Mouse (Mus musculus): Measurements from ENCODE around the gene Zfp444.
"Not testable (repeated sequence)": the region's sequence is repeated elsewhere in the genome, so short reads cannot be mapped to it uniquely, and the experiment has no call there.

The Zfp444 gene

DNA sequence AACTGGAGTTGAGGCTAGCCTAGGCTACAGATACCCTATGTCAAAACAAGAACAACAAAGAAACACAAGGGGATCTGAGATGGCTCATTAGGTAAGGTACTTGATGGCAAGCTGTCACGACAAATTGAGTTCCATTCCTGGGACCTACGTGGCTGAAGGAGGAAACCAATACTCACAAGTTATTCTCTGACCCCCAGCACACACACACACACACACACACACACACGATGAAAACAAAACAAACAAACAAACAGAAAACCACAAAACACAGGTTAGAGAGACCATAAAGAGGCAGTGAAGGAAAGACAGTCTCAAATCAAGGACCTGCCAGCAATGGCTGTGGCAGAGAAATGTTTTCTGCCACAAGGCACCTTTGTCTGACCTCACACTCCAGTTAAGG, 24.8 kb downstream of the Zfp444 start, which contains the start of gene Galp:
Gene Galp, plus strand, starts transcription at position 301 of the 400 bp plus-strand sequence.
- in situ Hi-C loops (cut with MboI, MseI): no loop called here

DNA sequence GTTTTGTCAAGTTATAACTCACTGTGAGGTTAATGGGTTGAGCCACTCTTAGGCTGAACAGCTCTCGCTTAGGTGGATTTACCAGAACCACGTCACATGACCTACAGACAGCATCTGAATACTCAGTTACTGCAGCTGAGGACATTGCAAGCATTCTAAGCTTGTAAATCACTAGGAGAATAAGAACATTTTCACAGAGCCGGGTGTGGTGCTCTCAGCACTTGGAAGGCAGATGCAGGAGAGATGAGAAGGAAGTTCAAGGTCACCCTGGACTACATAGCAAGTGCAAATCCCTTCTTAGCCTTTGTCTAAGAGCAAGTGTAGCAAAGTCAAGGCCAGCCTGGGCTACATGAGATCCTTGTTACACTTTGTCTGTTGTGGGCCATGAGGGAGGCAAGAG, 32.2 kb downstream of the Zfp444 start:
- in situ Hi-C loops (cut with MboI, MseI): no loop called here

DNA sequence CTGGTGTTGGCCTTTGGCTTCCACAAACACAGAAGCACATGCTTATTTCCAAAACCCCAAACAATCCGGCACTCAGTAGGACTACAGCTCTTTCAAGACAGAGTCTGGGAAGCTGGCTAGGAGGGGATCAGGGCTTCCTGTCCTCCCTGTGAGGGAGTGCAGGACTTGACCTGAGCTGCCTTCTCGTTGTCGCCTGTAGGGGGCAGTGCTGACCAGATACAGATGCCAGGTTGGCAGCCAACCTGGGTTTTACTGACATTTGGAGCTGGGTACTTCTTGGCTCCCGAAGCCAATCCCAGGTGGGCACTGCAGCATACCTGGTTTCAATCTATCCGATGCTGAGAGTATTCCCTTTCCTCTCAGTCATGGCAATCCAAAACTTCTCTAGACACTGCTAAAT, 41.1 kb downstream of the Zfp444 start:
- in situ Hi-C loops (cut with MboI, MseI): no loop called here

DNA sequence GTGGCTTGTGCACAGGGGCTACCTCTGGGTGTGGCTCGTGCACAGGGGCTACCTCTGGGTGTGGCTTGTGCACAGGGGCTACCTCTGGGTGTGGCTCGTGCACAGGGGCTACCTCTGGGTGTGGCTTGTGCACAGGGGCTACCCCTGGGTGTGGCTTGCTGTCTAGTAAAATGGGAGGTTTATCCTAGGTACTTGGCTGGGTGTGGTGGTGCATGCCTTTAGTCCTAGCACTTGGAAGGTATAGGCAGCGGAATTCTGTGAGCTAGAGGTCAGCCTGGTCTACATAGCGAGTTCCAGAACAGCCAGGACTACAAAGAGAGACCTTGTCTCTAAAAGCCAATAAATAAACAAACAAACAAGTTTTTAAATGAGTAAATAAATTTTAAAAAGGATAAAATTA, 42.7 kb downstream of the Zfp444 start:
- in situ Hi-C loops (cut with MboI, MseI): not testable (repeated sequence)

DNA sequence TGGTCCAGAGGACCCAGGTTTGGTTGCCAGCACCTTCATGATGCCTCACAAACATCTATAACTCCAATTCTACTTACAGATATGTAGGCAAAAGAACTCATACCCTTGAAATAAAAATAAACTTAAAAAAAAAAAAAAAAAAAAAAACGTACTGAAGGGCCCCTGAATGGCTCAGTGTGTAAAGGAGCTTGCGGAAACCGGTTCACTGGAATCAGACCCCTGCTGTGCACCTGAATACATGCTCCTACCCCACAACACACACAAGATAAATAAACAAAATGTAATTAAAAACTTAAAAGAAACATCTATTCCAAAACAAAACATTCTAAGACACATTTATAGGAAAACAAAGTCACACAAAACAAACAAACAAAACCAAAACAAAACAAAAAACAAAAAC, 48.1 kb downstream of the Zfp444 start:
- in situ Hi-C loops (cut with MboI, MseI): no loop called here

DNA sequence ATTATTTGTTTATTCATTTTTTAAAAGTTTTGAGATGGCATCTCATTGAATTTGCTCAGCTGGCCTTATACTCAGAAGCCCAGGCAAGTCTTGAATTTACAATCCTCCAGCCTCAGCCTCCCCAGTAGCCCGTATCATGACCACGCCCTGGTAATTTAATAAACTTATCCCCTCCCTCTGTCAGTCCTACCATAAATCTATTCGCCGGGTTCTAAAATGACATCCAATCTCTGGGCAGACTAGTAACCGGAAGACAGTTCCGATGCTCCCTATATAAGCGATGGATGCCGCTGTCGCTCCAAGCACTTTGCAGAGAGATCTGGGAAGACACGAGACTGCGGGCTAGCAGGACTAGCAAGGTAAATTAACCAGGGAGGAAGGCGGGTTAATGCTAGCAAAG, 50.0 kb downstream of the Zfp444 start, which contains the start of gene Zscan5b:
Gene Zscan5b, plus strand, starts transcription at position 301 of the 400 bp plus-strand sequence.
- in situ Hi-C loops (cut with MboI, MseI): no loop called here

DNA sequence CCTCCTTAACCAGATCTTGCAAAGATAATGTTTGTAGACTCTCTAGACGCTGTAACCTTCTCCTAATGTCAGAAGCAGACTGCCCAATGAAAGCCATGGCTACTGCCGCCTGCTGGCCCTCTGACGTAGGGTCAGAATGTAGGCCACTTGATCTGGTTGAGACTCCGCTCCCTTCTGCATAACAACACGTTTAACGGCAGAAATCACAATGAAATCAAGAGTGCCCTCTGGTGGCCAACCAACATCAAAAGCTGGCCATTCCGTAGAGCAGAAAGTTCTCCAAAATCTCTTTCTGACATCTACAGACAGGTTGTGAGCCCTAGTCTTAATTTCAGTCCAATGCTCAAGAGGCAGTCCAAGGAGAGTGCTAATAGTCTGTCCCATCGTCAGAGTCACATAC, 56.5 kb downstream of the Zfp444 start:
- in situ Hi-C loops (cut with MboI, MseI): not testable (repeated sequence)

DNA sequence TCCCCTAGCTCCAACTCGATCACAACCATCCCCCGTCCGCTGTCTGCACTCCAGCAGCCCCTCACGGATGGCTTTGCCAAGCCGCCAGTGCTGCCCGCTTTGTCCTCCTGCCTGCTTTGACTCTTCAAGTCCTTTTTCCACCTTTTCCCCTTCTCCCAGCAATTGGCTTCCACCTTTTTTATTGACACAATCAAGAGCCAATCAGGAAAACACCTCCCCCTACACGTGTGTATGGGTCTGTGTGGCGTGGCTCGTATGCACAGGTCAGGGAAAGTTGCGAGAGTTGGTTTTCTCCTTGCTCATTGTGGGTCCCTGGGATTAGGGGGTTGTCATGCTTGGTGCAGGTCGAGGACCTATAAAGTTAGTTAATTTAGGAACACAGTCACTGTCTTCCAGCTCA, 67.8 kb downstream of the Zfp444 start:
- in situ Hi-C loops (cut with MboI, MseI): no loop called here

DNA sequence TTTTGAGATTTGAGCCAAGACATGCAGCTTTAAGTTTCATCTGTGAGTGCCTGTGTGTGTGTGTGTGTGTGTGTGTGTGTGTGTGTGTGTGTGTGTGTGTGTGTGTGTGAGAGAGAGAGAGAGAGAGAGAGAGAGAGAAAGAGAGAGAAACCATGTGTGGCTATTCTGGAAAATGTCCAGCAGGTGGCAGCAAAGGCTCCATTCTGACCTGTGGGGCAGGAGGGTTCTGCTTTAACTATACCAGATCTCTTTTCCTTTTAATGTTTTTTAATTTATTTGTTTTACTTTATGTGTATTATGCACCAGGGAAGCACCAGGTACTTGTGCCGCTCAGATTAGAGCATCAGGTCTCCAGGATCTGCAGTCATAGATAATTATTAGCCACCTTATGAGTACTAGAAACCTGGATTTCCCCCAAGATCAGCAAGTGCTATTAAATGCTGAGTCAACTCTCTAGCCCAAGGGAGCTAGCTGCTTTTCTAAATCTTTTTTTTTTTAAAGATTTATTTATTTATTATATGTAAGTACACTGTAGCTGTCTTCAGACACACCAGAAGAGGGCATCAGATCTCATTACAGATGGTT, 68.9 kb downstream of the Zfp444 start:
- in situ Hi-C loops (cut with MboI, MseI): not testable (repeated sequence)
